Mouse (Mus musculus) common myeloid progenitor, adult 5-6 weeks (primary cell): ENCODE results near the gene Mrpl58. TPM values are rescaled to one million over a fixed set of nuclear protein-coding genes. Genes with fewer than 3 reads are reported as not detected.

Source experiments
- ATAC-seq: replicated peaks from 2 replicates; pipeline ENCODE4 v1.8.0; 2016; ENCODE audit warnings: low read depth, mild to moderate bottlenecking, moderate TSS enrichment, inconsistent platforms; ENCODE audit not compliant: poor library complexity, severe bottlenecking
- total RNA-seq: library from RNA; stranded (forward); fragments of 200-1000, 187-1606 nt; gene quantifications from 2 replicates; pipeline ENCODE4 v1.2.3, GENCODE M21; 2017

Gene Mrpl58
- total RNA-seq, 1 experiment from 2014 or later = 67.7 TPM

DNA sequence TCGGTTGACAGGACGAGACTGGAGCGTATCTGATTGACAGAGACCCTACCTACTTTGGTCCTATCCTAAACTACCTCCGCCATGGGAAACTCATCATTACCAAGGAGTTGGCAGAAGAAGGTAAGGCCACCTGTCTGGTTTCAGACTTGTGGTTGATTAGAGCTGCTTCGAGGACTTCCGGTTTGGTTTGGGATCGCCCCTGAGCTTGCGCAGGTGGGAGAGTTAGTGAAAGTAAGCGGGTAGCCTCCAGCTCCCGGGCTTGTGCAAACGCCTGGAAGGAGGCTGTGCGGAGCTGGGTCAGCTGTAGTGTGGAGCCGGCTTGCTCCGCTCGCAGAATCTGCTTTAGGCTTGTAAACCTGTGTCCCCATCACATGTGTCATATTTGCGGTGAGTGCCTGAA is 18.4 kb downstream of the Mrpl58 start:
- no peak for ATAC-seq

GRCm38 (mm10) chr11:115423091-115423490 is 19.5 kb downstream of the Mrpl58 start:
- ATAC-seq = no peak

- ATAC-seq = no peak
Observed at GRCm38 (mm10) chr11:115424666-115425065, 21.1 kb downstream of the Mrpl58 start.

DNA sequence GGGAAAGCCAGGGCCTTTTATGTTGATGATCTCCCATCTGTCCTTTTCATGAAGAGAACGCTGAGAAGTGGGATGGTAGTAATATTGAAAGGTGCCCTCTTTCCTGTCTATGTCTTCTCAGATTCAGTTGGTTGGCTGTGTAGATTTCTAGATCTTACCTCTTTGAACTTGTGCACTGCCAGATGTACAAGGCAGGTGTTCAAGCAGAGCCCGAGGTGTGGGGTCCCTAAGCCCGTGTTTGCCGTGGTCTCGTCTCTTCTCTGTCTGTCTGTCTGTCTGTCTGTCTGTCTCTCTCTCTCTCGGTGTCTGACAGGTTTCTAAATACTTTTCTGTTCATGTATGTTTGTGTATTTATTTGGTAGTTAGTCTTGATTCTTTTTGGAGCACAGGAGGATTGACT is 22.1 kb downstream of the Mrpl58 start:
- ATAC-seq = no peak

- peak; percentile 88 for ATAC-seq
Observed at GRCm38 (mm10) chr11:115427482-115428331, 24.2 kb downstream of the Mrpl58 start.

GRCm38 (mm10) chr11:115429307-115429706 is 25.8 kb downstream of the Mrpl58 start:
- ATAC-seq = no peak

GRCm38 (mm10) chr11:115430561-115430960 is 27.0 kb downstream of the Mrpl58 start:
- no peak for ATAC-seq

DNA sequence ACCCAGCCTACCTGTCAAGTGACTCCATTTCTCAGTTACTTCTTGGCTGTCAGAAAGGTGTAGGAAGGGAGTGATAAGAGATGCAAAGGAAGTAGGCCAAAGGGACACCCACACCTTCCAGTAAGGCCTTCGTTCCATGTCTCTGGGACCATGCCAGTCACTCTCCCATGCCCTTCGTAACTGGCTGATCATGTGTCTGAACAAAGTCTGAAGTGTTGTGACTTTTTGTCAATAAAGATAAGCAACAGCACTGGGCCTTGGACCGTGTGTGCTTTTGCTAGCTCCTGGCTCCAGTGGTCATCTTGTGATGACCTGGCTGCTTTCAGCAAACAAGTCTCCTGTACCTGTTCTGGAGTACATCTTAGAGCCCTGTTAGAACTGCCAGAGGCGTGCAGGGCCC is 29.3 kb downstream of the Mrpl58 start:
- no peak for ATAC-seq

- no peak for ATAC-seq
Observed at GRCm38 (mm10) chr11:115433342-115433741, 29.8 kb downstream of the Mrpl58 start.

DNA sequence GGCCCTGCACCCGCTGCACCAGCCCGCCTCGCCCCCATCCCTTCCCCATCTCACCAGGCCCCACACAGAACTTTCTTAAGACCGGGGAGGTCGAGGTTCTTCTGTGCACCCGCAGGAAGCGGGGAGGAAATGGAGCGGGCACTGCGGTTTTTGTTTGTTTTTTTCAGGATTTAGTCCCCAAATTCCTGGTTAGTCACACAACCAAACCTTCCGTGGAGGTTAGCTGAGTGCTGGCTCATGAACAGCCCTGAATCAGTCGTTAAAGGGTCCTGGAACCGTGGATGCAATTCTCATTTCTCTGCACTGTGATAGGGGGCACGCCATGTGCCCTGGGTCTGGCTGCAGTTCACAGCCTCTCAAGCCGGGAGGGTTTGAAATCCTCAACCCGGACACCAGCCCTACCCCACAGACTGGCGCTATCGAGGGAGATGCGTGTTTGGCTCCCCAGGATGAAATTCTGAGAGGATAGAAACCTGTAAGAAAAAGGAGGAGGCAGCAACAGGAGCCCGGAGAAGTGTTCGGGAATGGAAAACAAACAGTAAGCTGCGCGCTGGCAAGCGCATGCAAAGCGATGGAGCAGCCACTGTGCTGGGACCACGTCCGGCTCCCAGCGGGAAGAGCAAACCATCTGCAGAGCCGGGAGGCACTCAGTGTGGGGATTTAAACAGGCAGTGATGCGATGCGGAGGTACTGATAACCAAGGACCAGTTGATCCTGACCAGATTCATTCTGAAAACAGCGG is 32.2 kb downstream of the Mrpl58 start:
- no peak for ATAC-seq

DNA sequence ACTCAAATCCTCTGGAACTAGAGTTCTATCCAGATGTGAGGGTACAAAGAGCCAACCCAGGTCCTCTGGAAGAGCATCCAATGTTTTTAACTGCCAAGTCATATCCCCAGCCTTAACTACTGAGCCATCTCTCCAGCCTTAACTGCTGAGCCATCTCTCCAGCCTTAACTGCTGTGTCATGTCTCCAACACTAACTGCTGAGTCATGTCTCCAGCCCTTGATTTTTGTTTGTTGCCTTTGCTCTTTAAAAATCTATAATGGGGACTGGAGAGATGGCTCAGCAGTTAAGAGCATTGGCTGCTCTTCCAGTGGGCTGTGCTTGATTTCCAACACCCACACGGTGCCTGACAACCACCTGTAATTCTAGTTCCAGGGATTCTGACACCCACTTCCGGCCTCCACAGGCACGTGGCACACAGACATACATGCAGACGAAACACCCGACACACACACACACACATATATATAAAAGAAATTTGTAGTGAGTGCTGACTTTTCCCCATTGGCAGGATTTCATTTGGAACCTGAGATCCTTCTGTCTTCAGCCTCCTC is 34.1 kb downstream of the Mrpl58 start:
- ATAC-seq = no peak

- ATAC-seq = 0 out of 2 replicates have a peak, but pooled peaks have one; percentile 22
Observed at GRCm38 (mm10) chr11:115439326-115439725, 35.8 kb downstream of the Mrpl58 start.

DNA sequence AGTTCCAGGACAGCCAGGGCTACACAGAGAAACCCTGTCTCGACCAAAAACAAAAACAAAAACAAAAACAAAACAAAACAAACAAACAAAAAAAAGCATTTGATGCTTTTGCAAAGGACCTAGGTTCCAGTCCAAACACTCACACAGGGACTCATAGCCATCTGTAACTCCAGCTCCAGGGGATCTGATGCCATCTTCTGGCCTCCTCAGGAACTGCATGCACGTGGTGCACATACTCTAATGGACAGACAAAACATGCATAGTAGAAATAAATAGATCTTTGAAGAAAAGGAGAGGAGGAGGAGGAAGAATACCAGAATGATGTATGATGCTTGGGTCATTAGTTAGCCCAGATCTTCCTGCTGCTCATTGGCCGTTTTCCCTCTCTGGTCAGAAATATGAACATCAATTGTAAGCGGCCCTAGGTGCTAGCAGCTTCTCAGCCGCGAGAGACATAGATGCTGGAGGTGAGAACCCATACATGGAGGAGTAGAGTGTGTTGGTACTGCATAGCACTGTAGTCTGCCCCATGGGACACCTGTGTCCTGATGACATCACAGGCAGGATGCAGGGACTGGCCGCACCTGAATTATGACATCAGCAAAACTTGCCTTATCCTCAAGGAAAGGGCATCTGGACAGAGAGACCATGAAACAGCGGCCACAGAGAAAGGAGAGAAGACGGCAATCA is 36.5 kb downstream of the Mrpl58 start, which contains the start of gene Trim80:
Trim80 (plus strand) TSS at position 640 of the 690 bp plus-strand sequence.
- no peak for ATAC-seq

DNA sequence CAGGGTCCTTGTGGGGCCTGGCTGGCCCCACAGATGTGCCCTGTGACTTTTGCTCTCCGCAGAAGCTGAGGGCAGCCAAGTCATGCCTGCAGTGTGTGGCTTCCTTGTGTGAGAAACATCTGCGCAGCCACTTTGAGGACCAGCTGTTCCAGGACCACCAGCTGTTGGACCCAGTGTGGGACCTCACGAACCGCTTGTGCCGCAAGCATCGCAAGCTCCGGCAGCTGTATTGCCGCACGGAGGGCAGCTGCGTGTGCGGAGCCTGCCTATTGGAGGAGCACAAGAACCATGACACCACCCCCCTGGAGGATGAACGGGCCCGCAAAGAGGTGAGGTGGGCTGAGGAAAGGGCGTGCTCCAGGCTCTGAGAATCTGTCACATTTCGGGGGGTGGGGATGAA is 37.9 kb downstream of the Mrpl58 start:
- no peak for ATAC-seq

GRCm38 (mm10) chr11:115446906-115447305 is 43.4 kb downstream of the Mrpl58 start:
- ATAC-seq = no peak

GRCm38 (mm10) chr11:115447321-115447885 is 43.9 kb downstream of the Mrpl58 start:
- no peak for ATAC-seq

DNA sequence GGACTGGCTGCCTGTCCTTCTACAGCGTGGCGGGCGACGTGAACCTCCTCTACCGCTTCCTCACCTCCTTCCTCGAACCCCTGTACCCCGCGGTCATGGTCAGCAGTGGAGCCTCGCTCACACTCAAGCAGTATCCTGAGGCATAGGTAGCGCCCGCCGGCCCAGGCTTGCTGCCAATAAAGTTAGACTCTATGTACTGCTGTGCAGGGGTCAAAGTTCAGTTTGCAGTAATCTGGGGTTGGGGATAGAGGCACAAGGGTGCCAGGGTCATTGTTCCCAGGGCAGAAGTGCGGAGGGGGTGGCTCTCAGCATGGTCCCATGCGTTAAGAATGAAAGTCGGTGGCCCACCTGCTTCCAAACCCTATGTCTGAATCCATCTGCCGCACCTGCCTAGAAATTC is 44.5 kb downstream of the Mrpl58 start:
- ATAC-seq = no peak

GRCm38 (mm10) chr11:115448998-115449397 is 45.4 kb downstream of the Mrpl58 start:
- ATAC-seq = no peak

DNA sequence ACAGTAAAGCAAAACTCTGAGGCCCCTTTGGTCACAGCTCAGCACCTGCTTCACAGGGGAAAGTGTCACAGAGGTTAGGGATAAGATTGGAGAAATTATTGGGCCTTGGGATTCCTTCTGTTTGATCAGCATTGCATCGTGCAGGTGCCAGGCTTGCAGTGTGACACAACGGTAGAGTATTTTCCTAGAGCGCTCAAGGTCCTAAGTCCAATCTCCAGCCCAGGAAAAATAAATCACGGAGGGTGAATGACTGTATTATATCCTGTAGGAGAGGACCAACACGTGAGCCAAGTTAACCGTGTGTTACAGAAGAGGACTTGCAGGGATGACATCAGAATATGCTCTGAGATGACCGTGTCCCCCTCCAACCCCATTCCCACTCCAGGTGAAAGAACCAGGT is 46.6 kb downstream of the Mrpl58 start:
- ATAC-seq = no peak

- ATAC-seq = peak; percentile 31; the same call in 1 of the 2 replicates
Observed at GRCm38 (mm10) chr11:115451781-115452241, 48.3 kb downstream of the Mrpl58 start.
